In genomic region chr6:15721716-15722031, GRCm38 (mm10) we compare ENCODE assay signal across 9 mouse cellular contexts. TPM values are rescaled to one million over a fixed set of nuclear protein-coding genes. Genes with fewer than 3 reads are reported as not detected.
DNase-seq lines count a peak whose midpoint lies in the region; ATAC-seq and TF ChIP-seq lines count a peak whose summit lies in the region.
"Had no signal": no experiment of that assay in that cellular context is flagged by ENCODE, and none has a peak within 500 bp of the region (broad histone marks: within the 10 kb centered on the region; RNA-seq: fewer than 3 reads in every experiment).

No protein-coding gene starts in this region.

- peak overlapping the region; percentile 88 for H3K27ac ChIP-seq in heart, adult 2 months
- 0 out of 2 replicates have a peak overlapping the region, but pooled peaks have one; percentile 75 for H3K27ac ChIP-seq in spleen, adult 2 months (ENCODE audit: insufficient read depth, low read length)
- no peak overlapping the region for H3K27ac ChIP-seq in liver, embryonic 15.5 days (replicated peaks)

- ATAC-seq in liver, embryonic 15.5 days (ENCODE audit: insufficient read depth) = no peak
- ATAC-seq in CD4-positive, CD25-positive, alpha-beta regulatory T cell, adult 4 months = no peak

- H3K4me1 ChIP-seq in heart, adult 2 months (ENCODE audit: control insufficient read depth, insufficient read depth, low read length) = peaks cover 10% of the 10 kb centered on the region
- H3K4me1 ChIP-seq in spleen, adult 2 months (ENCODE audit: control insufficient read depth, insufficient read depth, insufficient read length) = no peaks in the 10 kb centered on the region; the same call in none of the 2 replicates
- H3K4me1 ChIP-seq in liver, embryonic 15.5 days (replicated peaks) = no peaks in the 10 kb centered on the region

- H3K4me2 ChIP-seq in liver, embryonic 15.5 days = peak overlapping the region; percentile 58

- WGBS in heart, adult 2 months = 18% methylated on average over 5 of the region's 5 CpGs
- 54% methylated on average over 5 of the region's 5 CpGs for WGBS in spleen, adult 2 months
- WGBS in liver, embryonic 15.5 days (ENCODE audit: insufficient replicate concordance) = 28% methylated on average over 5 of the region's 5 CpGs

- intact Hi-C loops in heart, adult 2 months (cut with DNase I) = loop anchor here (2.0 kb wide), 2 partner anchors 25 to 69 kb away; no protein-coding TSS in a partner anchor

- H3K27me3 ChIP-seq in heart, adult 2 months (ENCODE audit: control insufficient read depth, insufficient read depth, low read length) = no peaks in the 10 kb centered on the region
- H3K27me3 ChIP-seq in spleen, adult 2 months (ENCODE audit: control insufficient read depth, insufficient read depth, low read length) = no peaks in the 10 kb centered on the region
- peaks cover 12% of the 10 kb centered on the region for H3K27me3 ChIP-seq in liver, embryonic 15.5 days

- no peaks in the 10 kb centered on the region for H3K9me3 ChIP-seq in liver, embryonic 15.5 days (replicated peaks)

- H3K79me2 ChIP-seq in heart, adult 2 months (replicated peaks; ENCODE audit: control insufficient read depth, insufficient read depth, low read length) = peaks cover 2% of the 10 kb centered on the region; the same call in 1 of the 2 replicates

- H3K36me3 ChIP-seq in heart, adult 2 months (ENCODE audit: control insufficient read depth, insufficient read depth, low read length) = peaks cover 23% of the 10 kb centered on the region
- H3K36me3 ChIP-seq in spleen, adult 2 months (ENCODE audit: control insufficient read depth, insufficient read depth, low read length) = no peaks in the 10 kb centered on the region
- H3K36me3 ChIP-seq in liver, embryonic 15.5 days (replicated peaks) = no peaks in the 10 kb centered on the region

- no peak for TF ChIP-seq CTCF in heart, adult 2 months (IDR thresholded peaks at IDR 0.05)
- TF ChIP-seq CTCF in spleen, adult 2 months (IDR thresholded peaks at IDR 0.05; ENCODE audit: extremely low read depth, insufficient read depth, insufficient read length, insufficient replicate concordance) = no peak

- H3K9ac ChIP-seq in heart, adult 2 months (ENCODE audit: low read depth, low read length) = peak overlapping the region; percentile 94
- peak overlapping the region; percentile 46; the same call in 1 of the 2 replicates for H3K9ac ChIP-seq in liver, embryonic 15.5 days

- no peak for DNase-seq in heart, adult 2 months
- no peak for DNase-seq in heart, adult 8-10 months (ENCODE audit: low spot score)
- no peak for DNase-seq in spleen, adult 2 months (ENCODE audit: low read depth in 1 of 2, low spot score in 2 of 2)
- DNase-seq in spleen, postnatal 4 days (ENCODE audit: low spot score in 2 of 2) = no peak
- no peak for DNase-seq in natural killer cell, adult 2 months (ENCODE audit: low spot score in 2 of 2)
- DNase-seq in cerebellum, adult 8-10 months = no peak
- DNase-seq: adrenal gland, postnatal 36 days had no signal

- TF ChIP-seq POLR2A in heart, adult 2 months (IDR thresholded peaks at IDR 0.05; ENCODE audit: insufficient read depth, low read depth, low read length) = no peak
- no peak for TF ChIP-seq POLR2A in spleen, adult 2 months (IDR thresholded peaks at IDR 0.05; ENCODE audit: low read depth, low read length)

- H3K4me3 ChIP-seq in heart, adult 2 months = peak overlapping the region; percentile 91
- H3K4me3 ChIP-seq in spleen, adult 2 months (ENCODE audit: extremely low read depth, insufficient read depth, insufficient read length) = peak overlapping the region; percentile 73; the same call in 1 of the 2 replicates
- H3K4me3 ChIP-seq in liver, embryonic 15.5 days (replicated peaks) = peak overlapping the region; percentile 61

- no peak for TF ChIP-seq EP300 in heart, adult 2 months (IDR thresholded peaks at IDR 0.05; ENCODE audit: insufficient read depth, low read depth, low read length)

RNA-seq across cellular contexts. Expression of gene Mdfic, which starts 1.2 kb away (rescaled TPM):
- total RNA-seq in heart, adult 2 months (2021) = 10 to 100 TPM; 14.5 to 15.3 TPM
- polyA plus RNA-seq in heart, adult 2 months (2012; rRNA removed) = 5.3 and 10.3 TPM in 2 replicates
- total RNA-seq in heart, adult 8-10 months (2022) = 10 to 100 TPM; 14.4 to 17.5 (median 15.6) TPM
- polyA plus RNA-seq in spleen, adult 2 months (2012; rRNA removed) = 6.0 and 8.2 TPM in 2 replicates
- 0.84 and 1.1 TPM in 2 replicates for polyA plus RNA-seq in liver, embryonic 15.5 days (2015; fragmentation: Nextera tagmentation; extraction: Ambion mirVana)
- 10 to 100 TPM; 16.0 to 24.9 TPM for polyA plus RNA-seq in CD4-positive, CD25-positive, alpha-beta regulatory T cell, adult 4 months (2017; shearing (Covaris generic))
